8 mouse cellular contexts compared by ENCODE assay signal in genomic region chr12:83921535-83922381, GRCm38 (mm10). TPM values are rescaled to one million over a fixed set of nuclear protein-coding genes. Genes with fewer than 3 reads are reported as not detected.
DNase-seq lines count a peak whose midpoint lies in the region; ATAC-seq and TF ChIP-seq lines count a peak whose summit lies in the region.

TSS of gene Numb (minus strand) at chr12:83921934.

- intact Hi-C loops in heart, adult 2 months (cut with DNase I), result loop anchor here (2.0 kb wide), 1 partner anchor 29 kb away; the partner anchor contains the start of gene Riox1

- H3K4me2 ChIP-seq in embryonic facial prominence, embryonic 14.5 days (ENCODE audit: low read depth, low read length), result peak within 1 kb of the TSS; percentile 86
- peak within 1 kb of the TSS; percentile 86 for H3K4me2 ChIP-seq in limb, embryonic 13.5 days (replicated peaks)
- peak within 1 kb of the TSS; percentile 96 for H3K4me2 ChIP-seq in midbrain, embryonic 16.5 days (ENCODE audit: low read length)

- TF ChIP-seq POLR2A in heart, adult 2 months (IDR thresholded peaks at IDR 0.05; ENCODE audit: insufficient read depth, low read depth, low read length), result peak; percentile 99

- peak within 1 kb of the TSS; percentile 77 for H3K9ac ChIP-seq in embryonic facial prominence, embryonic 14.5 days (ENCODE audit: low read depth, low read length)
- H3K9ac ChIP-seq in heart, adult 2 months (ENCODE audit: low read depth, low read length), result peak within 1 kb of the TSS; percentile 95
- peak within 1 kb of the TSS; percentile 94 for H3K9ac ChIP-seq in limb, embryonic 13.5 days
- H3K9ac ChIP-seq in midbrain, embryonic 16.5 days (ENCODE audit: low read depth, low read length), result peak within 1 kb of the TSS; percentile 84

- peak within 1 kb of the TSS; percentile 87 for H3K27ac ChIP-seq in embryonic facial prominence, embryonic 14.5 days (replicated peaks; ENCODE audit: low read depth, low read length)
- peak within 1 kb of the TSS; percentile 95 for H3K27ac ChIP-seq in heart, adult 2 months
- H3K27ac ChIP-seq in limb, embryonic 13.5 days, result peak within 1 kb of the TSS; percentile 89
- peak within 1 kb of the TSS; percentile 84 for H3K27ac ChIP-seq in midbrain, embryonic 16.5 days (ENCODE audit: low read length)

- no peaks in the 10 kb centered on the region for H3K27me3 ChIP-seq in embryonic facial prominence, embryonic 14.5 days (replicated peaks; ENCODE audit: control insufficient read depth, insufficient read depth, low read length)
- no peaks in the 10 kb centered on the region for H3K27me3 ChIP-seq in heart, adult 2 months (ENCODE audit: control insufficient read depth, insufficient read depth, low read length)
- H3K27me3 ChIP-seq in limb, embryonic 13.5 days, result no peaks in the 10 kb centered on the region
- no peaks in the 10 kb centered on the region for H3K27me3 ChIP-seq in midbrain, embryonic 16.5 days (ENCODE audit: control insufficient read depth, insufficient read depth, low read depth, low read length)

- DNase-seq in 3T3-L1 (ENCODE audit: low read depth, low spot score), result peak; percentile 99
- DNase-seq in adrenal gland, postnatal 4 days (ENCODE audit: low spot score in 2 of 2), result peak; percentile 85 to 94
- peak; percentile 99 for DNase-seq in embryonic facial prominence, embryonic 14.5 days (ENCODE audit: low spot score)
- peak; percentile 96 to 99 for DNase-seq in heart, adult 2 months
- DNase-seq in kidney, adult 8-10 months, result peak; percentile 99 to 100
- DNase-seq in spleen, postnatal 10 days (ENCODE audit: low spot score in 2 of 2), result peak; percentile 95 to 97

- no peaks in the 10 kb centered on the region for H3K9me3 ChIP-seq in embryonic facial prominence, embryonic 14.5 days (ENCODE audit: control insufficient read depth, low read length)
- no peaks in the 10 kb centered on the region for H3K9me3 ChIP-seq in limb, embryonic 13.5 days
- H3K9me3 ChIP-seq in midbrain, embryonic 16.5 days (replicated peaks; ENCODE audit: control insufficient read depth, low read length, poor library complexity, severe bottlenecking), result no peaks in the 10 kb centered on the region

- H3K36me3 ChIP-seq in embryonic facial prominence, embryonic 14.5 days (ENCODE audit: control insufficient read depth, insufficient read depth, low read length), result no peaks in the 10 kb centered on the region
- peaks cover 3% of the 10 kb centered on the region for H3K36me3 ChIP-seq in heart, adult 2 months (ENCODE audit: control insufficient read depth, insufficient read depth, low read length)
- H3K36me3 ChIP-seq in limb, embryonic 13.5 days, result peaks cover 2% of the 10 kb centered on the region; the same call in 1 of the 2 replicates
- H3K36me3 ChIP-seq in midbrain, embryonic 16.5 days (ENCODE audit: control insufficient read depth, insufficient read depth, low read length), result no peaks in the 10 kb centered on the region

- H3K4me1 ChIP-seq in embryonic facial prominence, embryonic 14.5 days (ENCODE audit: control insufficient read depth, insufficient read depth, low read length), result peaks cover 11% of the 10 kb centered on the region
- H3K4me1 ChIP-seq in heart, adult 2 months (ENCODE audit: control insufficient read depth, insufficient read depth, low read length), result peaks cover 8% of the 10 kb centered on the region
- peaks cover 34% of the 10 kb centered on the region for H3K4me1 ChIP-seq in limb, embryonic 13.5 days
- peaks cover 12% of the 10 kb centered on the region for H3K4me1 ChIP-seq in midbrain, embryonic 16.5 days (ENCODE audit: control insufficient read depth, insufficient read depth, low read length)

- no peak for TF ChIP-seq CTCF in heart, adult 2 months (IDR thresholded peaks at IDR 0.05)

- peak; percentile 99 for ATAC-seq in embryonic facial prominence, embryonic 14.5 days (ENCODE audit: low read depth)
- peak; percentile 99 for ATAC-seq in limb, embryonic 13.5 days (ENCODE audit: low FRiP score, low read depth)
- peak; percentile 100 for ATAC-seq in midbrain, embryonic 16.5 days

- peak; percentile 84 for TF ChIP-seq EP300 in heart, adult 2 months (IDR thresholded peaks at IDR 0.05; ENCODE audit: insufficient read depth, low read depth, low read length)

- WGBS in embryonic facial prominence, embryonic 14.5 days, result under 1% methylated on average over 35 of the region's 63 CpGs
- WGBS in heart, adult 2 months, result under 1% methylated on average over 58 of the region's 63 CpGs
- WGBS in limb, embryonic 13.5 days, result under 1% methylated on average over 63 of the region's 63 CpGs
- under 1% methylated on average over 42 of the region's 63 CpGs for WGBS in midbrain, embryonic 16.5 days

- H3K4me3 ChIP-seq in embryonic facial prominence, embryonic 14.5 days (ENCODE audit: low read depth, low read length), result peak within 1 kb of the TSS; percentile 94
- peak within 1 kb of the TSS; percentile 92 for H3K4me3 ChIP-seq in heart, adult 2 months
- H3K4me3 ChIP-seq in limb, embryonic 13.5 days, result peak within 1 kb of the TSS; percentile 94
- peak within 1 kb of the TSS; percentile 97 for H3K4me3 ChIP-seq in midbrain, embryonic 16.5 days (ENCODE audit: low read depth, low read length)

- H3K79me2 ChIP-seq in heart, adult 2 months (replicated peaks; ENCODE audit: control insufficient read depth, insufficient read depth, low read length), result peaks cover 4% of the 10 kb centered on the region

RNA-seq across cellular contexts. Expression of gene Numb, which starts in this region (rescaled TPM):
- 10 to 100 TPM; 46.9 to 48.3 TPM for total RNA-seq in adrenal gland, postnatal 4 days (2021)
- polyA plus RNA-seq in embryonic facial prominence, embryonic 14.5 days (2014; fragmentation: Nextera tagmentation; extraction: Ambion mirVana), result 29.9 and 33.1 TPM in 2 replicates
- total RNA-seq in heart, adult 2 months (2021), result 10 to 100 TPM; 31.6 to 32.3 TPM
- polyA plus RNA-seq in heart, adult 2 months (2012; rRNA removed), result 31.1 and 38.1 TPM in 2 replicates
- polyA plus RNA-seq in limb, embryonic 13.5 days (2015; fragmentation: Nextera tagmentation; extraction: Ambion mirVana), result 36.0 and 40.7 TPM in 2 replicates
- 14.2 and 16.7 TPM in 2 replicates for polyA plus RNA-seq in midbrain, embryonic 16.5 days (2015; fragmentation: Nextera tagmentation; extraction: Ambion mirVana)

Comparison
In these comparisons a context has a peak if more than half of its experiments do, and no peak if none do; other contexts are left out.
1. Peak in every context shown above with its lines: DNase-seq, ATAC-seq, H3K4me3 ChIP-seq and H3K27ac ChIP-seq.